Mouse (Mus musculus): Measurements from ENCODE around the gene Kansl1l. TPM values are rescaled to one million over a fixed set of nuclear protein-coding genes. Genes with fewer than 3 reads are reported as not detected.

The Kansl1l gene
- total RNA-seq, 2 experiments from 2014 or later: 22.2 to 26.0 TPM

GRCm38 (mm10) chr1:66816837-66817452 is 417 bp downstream of the Kansl1l start:
- DNase-seq: peak; percentile 94 to 95

GRCm38 (mm10) chr1:66815941-66816777 is 1.2 kb downstream of the Kansl1l start:
- DNase-seq: peak; percentile 80 to 83

- no peak for DNase-seq
These were observed 2.6 kb downstream of the Kansl1l start for GRCm38 (mm10) chr1:66814756-66815155.

GRCm38 (mm10) chr1:66813191-66813590 is 4.2 kb downstream of the Kansl1l start:
- no peak for DNase-seq

- no peak for DNase-seq
These were observed 10.5 kb downstream of the Kansl1l start for GRCm38 (mm10) chr1:66806821-66807220.

- DNase-seq: no peak
These were observed 12.0 kb downstream of the Kansl1l start for GRCm38 (mm10) chr1:66805408-66805807.

GRCm38 (mm10) chr1:66804710-66805109 is 12.7 kb downstream of the Kansl1l start:
- no peak for DNase-seq

- DNase-seq: no peak
These were observed 19.4 kb downstream of the Kansl1l start for GRCm38 (mm10) chr1:66797962-66798361.

- no peak for DNase-seq
These were observed 24.4 kb downstream of the Kansl1l start for GRCm38 (mm10) chr1:66792838-66793466.

- DNase-seq: no peak
These were observed 35.1 kb downstream of the Kansl1l start for GRCm38 (mm10) chr1:66782296-66782695.

- no peak for DNase-seq
These were observed 36.3 kb downstream of the Kansl1l start for GRCm38 (mm10) chr1:66781027-66781426.

- no peak for DNase-seq
These were observed 38.6 kb downstream of the Kansl1l start for GRCm38 (mm10) chr1:66778798-66779197.

GRCm38 (mm10) chr1:66777878-66778277 is 39.5 kb downstream of the Kansl1l start:
- DNase-seq: peak; percentile 9 to 20

- no peak for DNase-seq
These were observed 48.6 kb downstream of the Kansl1l start for GRCm38 (mm10) chr1:66768764-66769163.

GRCm38 (mm10) chr1:66730581-66730980 is 86.8 kb downstream of the Kansl1l start:
- no peak for DNase-seq

- no peak for DNase-seq
These were observed 104.5 kb downstream of the Kansl1l start for GRCm38 (mm10) chr1:66712859-66713258.

GRCm38 (mm10) chr1:66704523-66704922 is 112.8 kb downstream of the Kansl1l start:
- no peak for DNase-seq

- DNase-seq: no peak
These were observed 114.6 kb downstream of the Kansl1l start for GRCm38 (mm10) chr1:66702623-66703345.

- no peak for DNase-seq
These were observed 115.8 kb downstream of the Kansl1l start for GRCm38 (mm10) chr1:66701576-66701940.

GRCm38 (mm10) chr1:66700693-66701575 is 116.4 kb downstream of the Kansl1l start, which contains the start of gene Rpe:
Rpe (plus strand) TSS chr1:66700831.
- DNase-seq: peak; percentile 87 to 90

- no peak for DNase-seq
These were observed 117.1 kb downstream of the Kansl1l start for GRCm38 (mm10) chr1:66700149-66700692.

All from layer of hippocampus, postnatal 36 days (tissue).